Comparison of ENCODE assay signal across 1 mouse cellular context in the genomic region with DNA sequence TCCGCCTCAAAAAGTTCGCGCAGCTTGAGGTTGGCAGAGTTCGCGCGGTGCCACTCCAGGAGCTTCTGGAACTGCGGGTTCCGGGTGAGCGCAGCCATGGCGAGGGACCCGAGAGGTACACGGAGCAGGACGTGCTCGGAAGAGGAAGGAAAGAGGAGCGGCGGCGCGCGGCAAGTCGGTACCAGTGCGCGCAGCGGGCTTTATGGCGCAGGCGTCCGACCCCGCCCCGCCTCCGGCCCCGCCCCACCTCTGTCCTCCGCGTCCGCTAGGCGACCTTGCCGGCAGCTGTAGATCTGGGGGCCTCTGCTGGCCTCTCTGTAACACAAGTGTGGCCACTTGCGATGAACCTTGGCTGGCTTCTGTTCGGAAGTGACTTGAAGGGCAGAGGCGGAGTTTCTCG.
A peak's percentile ranks its signal among the peaks of the same experiment; 100 is the strongest.
TF ChIP-seq lines count a peak whose summit lies in the region.

TSS of gene Gpi1 (minus strand) at position 221 of the 400 bp plus-strand sequence.

TF ChIP-seq in CH12.LX, 34 proteins besides CTCF, POLR2A, EP300 and RAD21 (continued from another document):
- TF ChIP-seq TBP (conservative IDR thresholded peaks at IDR 0.05; ENCODE audit: low read depth, low read length): peak; percentile 81
- peak; percentile 67 for TF ChIP-seq TCF12 (IDR thresholded peaks at IDR 0.05; ENCODE audit: low read depth, low read length)
- peak; percentile 28; the same call in 1 of the 2 replicates for TF ChIP-seq SMC3 (IDR thresholded peaks at IDR 0.05; ENCODE audit: low read depth, low read length)
- TF ChIP-seq MEF2A (IDR thresholded peaks at IDR 0.05; ENCODE audit: borderline replicate concordance, low read depth, low read length): no peak
- TF ChIP-seq MAFK (IDR thresholded peaks at IDR 0.05; ENCODE audit: insufficient replicate concordance, low read length): no peak
- TF ChIP-seq E2F4 (IDR thresholded peaks at IDR 0.05; ENCODE audit: insufficient replicate concordance, low read depth, low read length): peak; percentile 40; the same call in 1 of the 2 replicates
- TF ChIP-seq IRF4 (IDR thresholded peaks at IDR 0.05; ENCODE audit: low read depth, low read length): peak; percentile 34; the same call in 1 of the 2 replicates
- TF ChIP-seq USF1 (IDR thresholded peaks at IDR 0.05; ENCODE audit: low read depth, low read length): no peak
- TF ChIP-seq HCFC1 (IDR thresholded peaks at IDR 0.05; ENCODE audit: low read depth, low read length): peak; percentile 33; the same call in 1 of the 2 replicates
- TF ChIP-seq GABPA (IDR thresholded peaks at IDR 0.05; ENCODE audit: insufficient replicate concordance, low read depth, low read length): no peak
- TF ChIP-seq ZMIZ1 (IDR thresholded peaks at IDR 0.05; ENCODE audit: low read depth, low read length): peak; percentile 86
- peak; percentile 25; the same call in 1 of the 2 replicates for TF ChIP-seq MYC (IDR thresholded peaks at IDR 0.05; ENCODE audit: low read depth, low read length)
- TF ChIP-seq MAX (IDR thresholded peaks at IDR 0.05; ENCODE audit: low read length): no peak
